Mouse (Mus musculus) left cerebral cortex, postnatal 14 days (tissue): ENCODE measurements around the gene Aspdh. TPM values are rescaled to one million over a fixed set of nuclear protein-coding genes. Genes with fewer than 3 reads are reported as not detected.

ENCODE experiments used
- DNase-seq, 2 experiments: peaks; one replicate each; pipeline ENCODE4 v3.0.0; 2021 to 2022; ENCODE audit warnings: low spot score in 2 of 2, mixed read lengths in 1 of 2
- intact Hi-C: fragments of 180-260 bp; cut with DNase I; formaldehyde crosslinking; loops from one replicate; pipeline ENCODE4 v1.15.1; 2025
- total RNA-seq, 2 experiments: library from RNA; stranded (reverse); gene quantifications; 2 replicates each; pipeline ENCODE4 v1.2.3; 2021

The Aspdh gene
- total RNA-seq, 2 experiments from 2014 or later: 11.2 to 13.4 TPM

DNA sequence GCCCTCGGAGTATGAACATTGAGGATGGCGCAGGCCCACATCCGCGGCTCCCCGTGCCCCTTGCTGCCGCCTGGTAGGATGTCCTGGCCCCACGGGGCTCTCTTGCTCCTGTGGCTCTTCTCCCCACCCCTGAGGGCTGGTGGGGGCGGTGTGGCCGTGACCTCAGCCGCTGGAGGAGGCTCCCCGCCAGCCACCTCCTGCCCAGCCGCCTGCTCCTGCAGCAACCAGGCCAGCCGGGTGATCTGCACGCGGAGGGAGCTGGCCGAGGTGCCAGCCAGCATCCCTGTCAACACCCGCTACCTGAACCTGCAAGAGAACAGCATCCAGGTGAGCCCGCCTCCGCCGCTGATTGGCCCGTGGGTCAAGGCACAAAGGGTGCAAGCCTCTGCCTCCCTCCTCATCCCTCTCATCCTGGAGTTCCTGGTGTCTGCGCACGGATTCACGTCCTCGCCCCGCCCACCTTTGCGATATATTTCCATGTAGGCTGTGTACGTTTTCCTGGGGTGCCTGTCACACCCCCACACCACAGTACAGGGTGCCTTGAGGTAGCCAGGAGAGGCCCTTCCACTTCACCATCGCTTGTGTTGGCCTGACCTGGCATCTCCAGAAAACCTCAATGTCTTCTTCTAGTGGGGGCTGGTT lies 20.2 kb upstream of the Aspdh start:
- DNase-seq: no peak
- intact Hi-C loops: loop anchor here (2.0 kb wide), 1 partner anchor 18 kb away; no protein-coding TSS in a partner anchor

DNA sequence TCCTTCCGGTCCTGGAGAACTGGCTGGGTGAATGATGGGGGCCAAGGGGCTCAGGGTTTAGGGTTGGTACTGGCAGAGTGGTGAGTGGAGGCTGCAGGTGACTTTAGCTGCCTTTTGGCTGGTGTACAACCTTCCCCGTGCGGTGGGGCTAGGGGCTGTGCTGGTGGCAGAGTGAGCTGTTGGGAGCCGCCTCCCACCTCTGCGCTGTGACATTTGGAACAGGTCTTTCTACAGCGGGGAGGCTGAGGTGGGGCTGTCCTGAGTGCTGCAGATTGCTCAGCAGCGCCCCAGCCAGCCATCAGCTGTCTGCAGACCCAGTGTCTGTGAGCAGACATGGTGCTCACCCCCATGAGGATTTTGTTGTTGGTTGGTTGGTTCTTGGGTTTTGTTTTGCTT lies 19.7 kb upstream of the Aspdh start:
- DNase-seq: peak in 1 of 2 experiments; percentile 33
- intact Hi-C loops: loop anchor here (2.0 kb wide), 1 partner anchor 17 kb away; no protein-coding TSS in a partner anchor

DNA sequence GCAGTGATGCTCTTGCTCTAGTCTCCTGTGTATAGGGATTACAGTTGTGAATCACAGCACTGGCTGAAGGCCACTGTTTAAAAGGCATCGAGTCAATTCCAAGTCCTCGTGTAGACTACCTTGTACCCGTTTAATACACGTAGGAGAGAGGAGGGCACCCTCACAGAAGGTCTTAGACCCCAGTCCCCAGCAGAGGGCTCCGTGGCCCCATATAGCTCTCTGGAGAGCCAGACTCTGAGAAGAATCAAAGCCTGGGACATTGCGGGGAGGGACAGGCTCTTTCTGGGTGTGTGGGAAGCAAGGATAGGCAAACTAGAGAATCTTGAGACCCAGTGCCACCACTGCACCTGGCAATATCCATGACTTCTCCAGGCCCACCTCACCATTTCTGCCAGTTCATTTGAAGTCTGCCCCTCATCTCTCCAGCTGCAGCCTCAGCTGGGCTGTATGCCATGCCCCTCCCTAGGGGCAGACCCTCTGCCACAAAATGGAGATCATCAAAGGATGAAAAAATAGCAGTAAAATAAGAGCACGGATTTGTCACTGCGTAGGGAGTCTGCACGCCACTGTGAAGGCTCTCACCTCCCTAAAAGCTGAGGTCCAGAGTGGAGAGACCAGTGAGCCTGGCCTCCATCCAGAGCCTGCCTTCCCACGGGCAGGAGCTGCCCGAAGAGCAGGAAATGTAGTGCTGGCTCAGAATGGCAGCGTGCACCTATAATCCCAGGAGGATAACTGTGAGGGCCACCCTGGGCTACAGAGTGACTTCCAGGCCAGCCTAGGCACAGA lies 18.9 kb upstream of the Aspdh start:
- intact Hi-C loops: no loop called here

DNA sequence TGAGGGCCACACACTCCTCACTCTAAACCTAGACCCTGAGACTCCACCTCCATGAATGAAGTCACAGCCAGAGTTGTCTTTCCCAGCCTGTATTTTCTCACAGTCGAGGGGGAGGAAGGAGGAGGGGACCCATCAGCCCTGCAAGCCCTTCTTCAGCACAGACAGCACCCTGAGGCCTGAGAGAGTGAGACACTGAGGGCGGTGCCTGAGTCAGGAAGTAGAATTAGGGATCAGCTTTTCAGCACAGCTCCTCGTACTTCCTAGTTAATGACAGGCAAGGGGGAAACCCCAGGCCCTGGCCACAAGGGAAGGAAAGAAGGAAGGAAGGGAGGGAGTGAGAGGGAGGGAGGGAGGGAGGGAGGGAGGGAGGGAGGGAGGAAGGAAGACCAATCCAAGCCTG lies 11.9 kb upstream of the Aspdh start:
- intact Hi-C loops: no loop called here
- DNase-seq: no peak

More for the DNA sequence above, 18.9 kb upstream of the Aspdh start:
- DNase-seq: no peak

DNA sequence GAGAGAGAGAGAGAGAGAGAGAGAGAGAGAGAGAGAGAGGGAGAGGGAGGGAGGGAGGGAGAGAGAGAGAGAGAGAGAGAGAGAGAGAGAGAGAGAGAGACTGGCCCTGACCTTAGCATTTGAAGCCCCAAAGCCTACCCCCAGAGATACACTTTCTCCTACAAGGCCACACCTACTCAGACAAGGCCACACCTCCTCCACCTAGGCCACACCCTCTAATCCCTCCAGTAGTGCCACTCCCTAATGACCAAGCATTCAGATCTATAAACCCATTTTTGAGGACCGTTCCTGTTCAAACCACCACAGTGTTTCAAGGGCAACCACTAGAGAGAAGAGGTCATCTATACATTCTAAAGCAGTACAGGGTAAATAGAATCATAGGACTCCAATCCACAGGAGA lies 8.9 kb upstream of the Aspdh start:
- no peak for DNase-seq
- intact Hi-C loops: no loop called here

DNA sequence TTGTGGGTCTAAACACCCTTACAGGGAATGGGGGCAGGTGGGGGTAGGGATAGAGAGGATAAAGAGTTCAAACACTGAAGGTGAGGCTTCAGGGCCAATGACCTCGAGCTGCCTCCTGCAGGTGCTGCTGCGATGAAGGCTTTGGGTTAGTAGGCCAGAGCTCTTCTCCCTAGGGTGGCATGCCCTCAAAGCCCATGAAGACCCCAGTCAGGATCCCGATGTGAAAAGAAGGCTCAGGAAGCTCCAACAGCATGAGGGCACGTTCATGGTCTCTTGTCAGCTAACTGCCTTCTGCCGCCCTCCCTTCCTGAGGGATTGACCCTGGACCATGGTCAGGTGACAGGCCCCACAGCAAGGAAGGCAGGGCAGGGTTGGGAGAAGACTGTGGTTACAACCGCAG lies 5.1 kb upstream of the Aspdh start:
- DNase-seq: no peak
- intact Hi-C loops: no loop called here

DNA sequence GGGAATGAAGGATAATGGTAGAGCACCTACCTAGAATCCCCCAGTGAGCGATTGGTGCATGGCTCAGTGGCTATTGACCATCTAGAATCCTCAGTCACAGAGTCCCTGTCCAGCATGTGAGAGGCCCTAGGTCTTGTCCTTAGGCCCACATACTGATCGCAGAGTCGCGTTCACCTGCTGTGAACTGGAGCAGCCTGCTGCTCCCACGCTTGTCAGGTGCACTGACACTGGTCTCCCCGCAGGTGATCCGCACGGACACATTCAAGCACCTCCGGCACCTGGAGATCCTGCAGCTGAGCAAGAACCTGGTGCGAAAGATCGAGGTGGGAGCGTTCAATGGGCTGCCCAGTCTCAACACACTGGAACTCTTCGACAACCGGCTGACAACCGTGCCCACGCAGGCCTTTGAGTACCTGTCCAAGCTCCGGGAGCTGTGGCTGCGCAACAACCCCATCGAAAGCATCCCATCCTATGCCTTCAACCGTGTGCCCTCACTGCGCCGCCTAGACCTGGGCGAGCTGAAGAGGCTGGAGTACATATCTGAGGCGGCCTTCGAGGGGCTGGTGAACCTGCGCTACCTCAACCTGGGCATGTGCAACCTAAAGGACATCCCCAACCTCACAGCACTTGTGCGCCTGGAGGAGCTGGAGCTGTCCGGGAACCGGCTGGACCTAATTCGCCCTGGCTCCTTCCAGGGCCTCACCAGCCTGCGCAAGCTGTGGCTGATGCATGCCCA lies 4.3 kb upstream of the Aspdh start:
- no peak for DNase-seq
- intact Hi-C loops: no loop called here

DNA sequence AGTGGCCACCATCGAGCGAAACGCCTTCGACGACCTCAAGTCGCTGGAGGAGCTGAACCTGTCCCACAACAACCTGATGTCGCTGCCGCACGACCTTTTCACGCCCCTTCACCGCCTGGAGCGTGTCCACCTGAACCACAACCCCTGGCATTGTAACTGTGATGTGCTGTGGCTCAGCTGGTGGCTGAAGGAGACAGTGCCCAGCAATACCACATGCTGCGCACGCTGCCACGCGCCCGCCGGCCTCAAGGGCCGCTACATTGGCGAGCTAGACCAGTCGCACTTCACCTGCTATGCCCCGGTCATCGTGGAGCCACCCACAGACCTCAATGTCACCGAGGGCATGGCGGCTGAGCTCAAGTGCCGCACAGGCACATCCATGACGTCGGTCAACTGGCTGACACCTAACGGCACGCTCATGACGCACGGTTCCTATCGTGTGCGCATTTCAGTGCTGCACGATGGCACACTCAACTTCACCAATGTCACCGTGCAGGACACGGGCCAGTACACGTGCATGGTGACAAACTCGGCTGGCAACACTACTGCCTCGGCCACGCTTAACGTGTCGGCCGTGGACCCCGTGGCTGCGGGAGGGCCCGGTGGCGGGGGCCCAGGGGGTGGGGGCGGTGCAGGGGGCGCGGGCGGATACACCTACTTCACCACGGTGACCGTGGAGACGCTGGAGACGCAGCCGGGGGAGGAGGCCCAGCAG lies 3.5 kb upstream of the Aspdh start:
- intact Hi-C loops: loop anchor here (2.0 kb wide), 1 partner anchor 17 kb away; no protein-coding TSS in a partner anchor
- no peak for DNase-seq

DNA sequence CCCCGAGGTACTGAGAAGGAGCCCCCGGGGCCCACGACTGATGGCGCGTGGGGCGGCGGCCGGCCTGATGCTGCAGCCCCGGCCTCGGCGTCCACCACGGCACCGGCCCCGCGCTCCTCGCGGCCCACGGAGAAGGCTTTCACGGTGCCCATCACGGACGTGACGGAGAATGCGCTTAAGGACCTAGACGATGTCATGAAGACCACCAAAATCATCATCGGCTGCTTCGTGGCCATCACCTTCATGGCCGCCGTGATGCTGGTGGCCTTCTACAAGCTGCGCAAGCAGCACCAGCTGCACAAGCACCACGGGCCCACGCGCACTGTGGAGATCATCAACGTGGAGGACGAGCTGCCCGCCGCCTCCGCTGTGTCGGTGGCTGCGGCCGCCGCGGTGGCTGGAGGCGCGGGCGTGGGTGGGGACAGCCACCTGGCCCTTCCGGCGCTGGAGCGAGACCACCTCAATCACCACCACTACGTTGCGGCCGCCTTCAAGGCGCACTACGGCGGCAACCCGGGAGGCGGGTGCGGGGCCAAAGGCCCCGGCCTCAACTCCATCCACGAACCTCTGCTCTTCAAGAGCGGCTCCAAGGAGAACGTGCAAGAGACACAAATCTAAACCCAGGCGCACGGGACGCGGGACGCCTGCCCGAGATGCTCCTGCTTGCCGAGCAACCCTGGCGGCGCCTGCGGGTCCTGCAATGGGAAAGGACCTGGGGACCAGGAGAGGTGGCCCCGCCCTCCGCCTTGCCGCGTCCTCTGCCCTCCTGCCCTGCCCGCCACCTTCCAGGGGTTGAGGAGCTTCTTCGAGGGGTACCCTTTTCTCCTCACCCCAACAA lies 2.8 kb upstream of the Aspdh start:
- peak in 1 of 2 experiments; percentile 41 for DNase-seq
- intact Hi-C loops: loop anchor here (2.0 kb wide), 1 partner anchor 18 kb away; no protein-coding TSS in a partner anchor

DNA sequence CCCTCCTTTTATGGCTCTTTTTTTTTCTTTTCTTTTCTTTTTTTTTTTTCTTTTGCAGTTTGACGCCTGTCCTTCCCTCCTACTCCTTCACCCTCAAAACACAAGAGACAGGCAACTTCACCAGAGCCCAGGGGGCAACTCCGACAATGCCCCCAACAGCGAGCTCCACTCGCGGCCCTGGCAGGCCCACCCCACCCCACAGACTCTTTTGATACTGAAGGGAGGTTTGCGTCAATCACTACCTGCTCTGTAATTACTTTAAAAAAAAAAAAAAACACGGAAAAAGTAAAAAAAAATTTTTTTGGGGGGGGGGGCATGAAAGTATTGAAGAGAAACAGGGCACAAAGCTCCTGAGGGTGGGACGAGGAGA lies 2.1 kb upstream of the Aspdh start:
- DNase-seq: no peak
- intact Hi-C loops: loop anchor here (2.0 kb wide), 1 partner anchor 18 kb away; no protein-coding TSS in a partner anchor

DNA sequence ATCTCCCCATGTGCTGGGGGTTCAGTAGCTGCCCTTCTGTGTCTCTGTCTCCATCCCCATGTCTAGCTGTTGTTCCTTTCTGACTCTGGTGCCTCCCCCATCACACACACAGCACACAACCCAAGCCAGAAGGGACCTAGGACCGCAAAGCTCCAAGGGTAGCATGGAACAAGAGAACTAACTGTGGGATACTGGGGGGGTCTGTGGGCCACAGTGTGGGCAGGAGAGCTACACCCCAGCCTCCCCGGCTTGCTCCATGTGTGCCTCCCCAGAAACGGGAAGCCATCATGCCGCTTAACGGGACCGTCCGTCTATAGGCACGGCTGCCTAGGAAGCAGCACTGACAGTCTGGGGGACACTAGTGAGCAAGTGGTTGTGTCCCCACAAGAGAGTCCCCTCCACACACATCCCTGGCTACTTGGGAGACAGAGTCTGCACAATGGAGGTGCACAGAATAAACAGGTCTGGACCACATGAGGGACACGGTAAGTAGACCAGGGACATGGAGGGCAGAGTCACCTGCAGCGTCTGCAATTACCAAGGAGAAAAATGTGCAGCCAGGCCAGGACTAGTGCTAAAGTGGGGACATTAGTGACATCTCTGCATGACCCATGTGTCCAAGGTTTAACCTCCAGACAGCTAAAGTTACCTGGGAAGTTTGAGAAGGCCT lies 1.5 kb upstream of the Aspdh start:
- intact Hi-C loops: loop anchor here (2.0 kb wide), 1 partner anchor 19 kb away; no protein-coding TSS in a partner anchor
- no peak for DNase-seq

DNA sequence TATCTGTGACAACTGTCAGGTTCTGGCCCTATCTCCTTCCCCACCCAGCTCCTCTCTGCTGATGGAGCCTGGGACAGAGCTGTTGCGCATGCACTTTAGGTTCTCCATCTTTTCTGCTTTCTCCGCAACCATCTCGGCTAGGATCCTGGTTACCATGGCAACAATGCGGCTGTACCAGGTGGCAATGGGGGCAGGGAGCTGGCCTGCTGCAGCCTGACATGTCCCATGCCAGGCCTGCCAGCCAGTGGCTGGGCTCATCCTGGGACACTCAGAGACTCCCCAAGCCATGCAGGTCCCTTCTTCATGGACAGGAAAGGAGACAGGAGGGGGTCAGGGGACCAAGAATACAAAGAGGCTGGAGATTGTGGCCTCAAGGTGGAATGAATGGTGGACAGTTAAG lies 680 bp upstream of the Aspdh start:
- intact Hi-C loops: no loop called here
- DNase-seq: peak; percentile 86 to 95

DNA sequence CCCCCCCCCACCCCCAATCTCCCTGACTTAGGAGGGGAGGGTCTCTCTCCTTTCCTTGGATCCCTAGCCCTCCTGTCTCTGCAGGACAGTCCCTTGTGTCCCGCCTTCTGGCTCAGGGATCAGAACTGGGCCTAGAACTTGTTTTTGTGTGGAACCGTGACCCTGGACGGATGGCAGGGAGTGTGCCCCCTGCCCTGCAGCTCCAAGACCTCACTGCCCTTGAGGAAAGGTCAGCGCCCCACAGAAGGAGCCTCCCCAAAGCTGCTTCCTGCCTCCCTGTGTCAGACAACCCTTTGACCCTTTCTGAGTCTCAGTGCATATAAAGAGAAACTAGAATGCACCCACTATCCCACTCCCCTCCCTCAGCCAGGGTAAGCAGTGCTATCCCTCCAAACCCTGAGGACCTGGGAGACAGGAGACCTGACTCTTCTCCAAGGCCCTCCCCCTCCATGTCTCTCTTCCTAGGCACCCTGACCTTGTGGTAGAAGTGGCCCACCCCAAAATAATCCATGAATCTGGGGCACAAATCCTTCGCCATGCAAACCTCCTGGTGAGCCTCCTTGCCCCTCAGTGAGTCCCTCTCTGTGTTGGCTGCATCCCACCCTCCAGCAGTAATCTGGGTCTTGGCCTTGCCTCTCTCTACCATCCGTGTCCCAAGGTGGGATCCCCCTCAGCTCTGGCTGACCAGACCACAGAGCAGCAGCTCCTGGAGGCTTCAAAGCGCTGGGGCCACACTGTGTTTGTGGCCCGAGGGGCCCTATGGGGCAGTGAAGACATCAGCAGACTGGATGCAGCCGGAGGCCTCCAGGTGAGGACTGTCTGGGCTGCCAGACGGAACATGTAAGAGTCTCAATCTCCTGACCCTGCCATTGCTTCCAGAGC lies 1.1 kb downstream of the Aspdh start:
- intact Hi-C loops: no loop called here

DNA sequence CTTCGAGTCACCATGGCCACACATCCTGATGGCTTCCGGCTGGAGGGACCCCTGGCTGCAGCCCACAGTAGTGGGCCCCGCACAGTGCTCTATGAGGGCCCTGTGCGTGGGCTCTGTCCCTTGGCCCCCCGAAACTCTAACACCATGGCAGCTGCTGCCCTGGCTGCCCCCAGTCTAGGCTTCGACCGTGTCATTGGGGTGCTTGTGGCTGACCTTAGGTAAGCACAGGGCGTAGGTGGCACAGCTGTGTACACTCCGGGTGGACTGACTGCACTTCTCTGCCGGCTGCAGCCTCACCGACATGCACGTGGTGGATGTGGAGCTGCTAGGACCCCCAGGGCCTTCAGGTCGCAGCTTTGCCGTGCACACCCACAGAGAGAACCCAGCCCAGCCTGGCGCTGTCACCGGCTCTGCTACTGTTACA lies 1.7 kb downstream of the Aspdh start:
- intact Hi-C loops: no loop called here
- DNase-seq: no peak

More for the DNA sequence above, 1.1 kb downstream of the Aspdh start:
- DNase-seq: no peak

DNA sequence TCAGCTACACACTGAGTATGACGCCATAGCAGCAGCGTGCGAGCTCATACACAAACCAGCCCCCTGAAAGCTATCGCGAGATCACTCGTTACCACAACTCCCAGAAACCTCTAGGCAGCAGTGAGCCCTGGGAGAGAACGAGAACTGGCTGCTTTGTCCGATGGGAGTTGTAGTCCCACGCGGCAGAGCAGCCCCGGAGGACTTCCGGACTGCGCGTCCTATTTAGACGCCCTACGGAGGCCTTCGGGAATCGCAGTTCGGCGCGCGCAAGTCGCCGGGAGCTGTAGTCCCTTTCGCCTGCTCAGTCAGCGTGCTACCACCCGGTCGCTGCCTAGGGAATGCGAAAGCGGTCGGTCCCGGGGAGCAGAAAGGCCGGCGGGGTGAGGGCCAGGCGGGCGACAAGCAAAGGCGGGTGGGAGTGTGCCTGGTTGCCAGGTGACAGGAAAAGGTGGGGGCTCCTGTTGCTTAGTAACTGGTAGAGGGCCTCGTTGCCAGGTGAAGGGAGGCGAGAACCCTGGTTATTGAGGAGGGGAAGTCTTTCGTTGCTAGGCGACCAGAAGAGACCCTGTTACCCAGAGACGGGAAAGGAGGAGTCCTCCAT lies 2.7 kb downstream of the Aspdh start, which contains the start of gene Josd2:
Josd2 (plus strand) TSS at position 170 of the 601 bp plus-strand sequence.
- intact Hi-C loops: no loop called here

DNA sequence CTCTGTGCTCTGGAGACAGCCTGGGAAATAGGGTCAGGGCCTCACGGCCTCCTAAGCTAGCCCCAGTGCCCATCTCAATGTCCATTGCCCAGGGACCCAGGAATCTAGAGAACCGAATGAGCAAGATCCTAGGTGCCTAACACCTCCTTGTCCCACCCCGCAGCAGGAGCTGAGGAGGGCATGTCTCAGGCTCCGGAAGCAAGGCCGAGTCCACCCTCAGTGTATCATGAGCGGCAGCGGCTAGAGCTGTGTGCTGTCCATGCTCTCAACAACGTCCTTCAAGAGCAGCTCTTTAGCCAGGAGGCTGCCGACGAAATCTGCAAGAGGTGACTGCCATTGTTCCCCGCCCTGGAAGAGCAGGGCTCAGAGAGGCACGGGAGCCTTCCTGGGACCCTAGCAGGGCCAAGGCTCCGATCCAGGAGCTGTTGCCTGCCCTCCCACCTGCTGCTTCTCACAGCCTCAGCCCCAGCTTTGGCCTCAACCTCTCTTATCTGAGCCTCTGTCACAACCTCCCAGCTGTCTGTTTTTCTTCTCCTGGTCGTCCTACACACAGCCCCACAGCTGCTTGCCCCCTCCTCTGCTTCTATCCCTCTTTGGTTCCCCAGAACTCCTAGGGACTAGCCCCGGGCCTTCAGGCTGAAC lies 3.6 kb downstream of the Aspdh start:
- intact Hi-C loops: no loop called here
- no peak for DNase-seq

More for the DNA sequence above, 2.7 kb downstream of the Aspdh start, which contains the start of gene Josd2:
- DNase-seq: peak; percentile 96 to 98
